Mouse (Mus musculus): Measurements from ENCODE around the gene Pcsk6. TPM values are rescaled to one million over a fixed set of nuclear protein-coding genes. Genes with fewer than 3 reads are reported as not detected.

The Pcsk6 gene
- total and polyA plus RNA-seq, 3 experiments = 0.01 TPM; not detected in 2

GRCm38 (mm10) chr7:66098803-66099202, 237.3 kb downstream of the Pcsk6 start:
- H3K36me3 ChIP-seq (ENCODE audit: control insufficient read depth in 1 of 2, insufficient read depth in 2 of 2, low read length in 2 of 2) = no peaks in the 10 kb centered on the region
- no peaks in the 10 kb centered on the region for H3K4me1 ChIP-seq (ENCODE audit: control insufficient read depth in 1 of 2, insufficient read depth in 2 of 2, low read length in 2 of 2)
- H3K27ac ChIP-seq (ENCODE audit: control insufficient read depth, low read depth, low read length) = no peak overlapping the region
- no peak overlapping the region for H3K4me3 ChIP-seq (ENCODE audit: control insufficient read depth in 1 of 2, insufficient read depth in 1 of 2, low read depth in 2 of 2, low read length in 2 of 2)
- no peaks in the 10 kb centered on the region for H3K9me3 ChIP-seq (replicated peaks; ENCODE audit: insufficient read depth, low read length)
- no peaks in the 10 kb centered on the region for H3K79me2 ChIP-seq (ENCODE audit: control insufficient read depth, insufficient read depth, low read length, poor library complexity)
- H3K9ac ChIP-seq (ENCODE audit: control insufficient read depth, low read depth, low read length, poor library complexity, severe bottlenecking) = no peak overlapping the region
- no peak for DNase-seq (ENCODE audit: low read depth, low spot score)
- H3K27me3 ChIP-seq (ENCODE audit: control insufficient read depth in 1 of 2, insufficient read depth in 2 of 2, low read length in 2 of 2) = no peaks in the 10 kb centered on the region
- TF ChIP-seq GATA1 (IDR thresholded peaks at IDR 0.05; ENCODE audit: low read depth, low read length) (no peak), BHLHE40 (IDR thresholded peaks at IDR 0.05; ENCODE audit: borderline replicate concordance, low read depth, low read length) (no peak), MYC (IDR thresholded peaks at IDR 0.05; ENCODE audit: low read depth, low read length) (no peak), ZKSCAN1 (IDR thresholded peaks at IDR 0.05; ENCODE audit: low read depth, low read length) (no peak), USF2 (IDR thresholded peaks at IDR 0.05; ENCODE audit: borderline replicate concordance in 1 of 2, insufficient read depth in 1 of 2, low read depth in 1 of 2, low read length in 2 of 2) (no peak), TAL1 (IDR thresholded peaks at IDR 0.05; ENCODE audit: low read length) (no peak), GABPA (IDR thresholded peaks at IDR 0.05; ENCODE audit: low read depth, low read length) (no peak), NRF1 (IDR thresholded peaks at IDR 0.05; ENCODE audit: insufficient read depth, low read depth, low read length, poor library complexity, severe bottlenecking) (no peak), EP300 (IDR thresholded peaks at IDR 0.05; ENCODE audit: low read depth in 1 of 2, low read length in 2 of 2) (no peak), RCOR1 (IDR thresholded peaks at IDR 0.05; ENCODE audit: low read depth, low read length) (no peak), ZMIZ1 (IDR thresholded peaks at IDR 0.05; ENCODE audit: low read depth, low read length) (no peak), ZC3H11A (IDR thresholded peaks at IDR 0.05; ENCODE audit: low read depth, low read length) (no peak), ZNF384 (IDR thresholded peaks at IDR 0.05; ENCODE audit: low read depth, low read length) (no peak), NELFE (IDR thresholded peaks at IDR 0.05; ENCODE audit: low read depth, low read length) (no peak), E2F4 (IDR thresholded peaks at IDR 0.05; ENCODE audit: borderline replicate concordance, low read depth, low read length) (no peak), POLR2AphosphoS2 (IDR thresholded peaks at IDR 0.05; ENCODE audit: low read length) (no peak), ETS1 (IDR thresholded peaks at IDR 0.05; ENCODE audit: low read depth, low read length) (no peak), UBTF (IDR thresholded peaks at IDR 0.05; ENCODE audit: borderline replicate concordance, insufficient read depth, low read depth, low read length) (no peak), CHD2 (IDR thresholded peaks at IDR 0.05; ENCODE audit: low read length) (no peak), CTCF (IDR thresholded peaks at IDR 0.05 in 2 of 3, conservative IDR thresholded peaks at IDR 0.05 in 1 of 3; ENCODE audit: control insufficient read depth in 1 of 3, insufficient read depth in 1 of 3, low read depth in 2 of 3, low read length in 3 of 3, poor library complexity in 1 of 3, severe bottlenecking in 1 of 3) (no peak)

Other genes with a start within 250 kb of the Pcsk6 start
- 15.3 and 18.7 TPM in 2 replicates for gene Tarsl2, start 216.8 kb upstream of the Pcsk6 start, total RNA-seq (2012; rRNA removed)
- 10 to 100 TPM in 1 of 2 experiments, not detected in 1; 26.3 TPM for gene Tarsl2, start 216.8 kb upstream of the Pcsk6 start, polyA plus RNA-seq (2012; ENCODE audit: insufficient read depth in 1 of 2, insufficient read length in 2 of 2, low read depth in 1 of 2, low replicate concordance in 2 of 2, missing spikeins in 1 of 2)
- gene Tm2d3, start 170.6 kb upstream of the Pcsk6 start, total RNA-seq (2012; rRNA removed) = 46.3 and 52.0 TPM in 2 replicates
- 10 to 100 TPM in 1 of 2 experiments, not detected in 1; 50.3 TPM for gene Tm2d3, start 170.6 kb upstream of the Pcsk6 start, polyA plus RNA-seq (2012; ENCODE audit: insufficient read depth in 1 of 2, insufficient read length in 2 of 2, low read depth in 1 of 2, low replicate concordance in 2 of 2, missing spikeins in 1 of 2)
- gene Gm45213, start 181.9 kb downstream of the Pcsk6 start, total RNA-seq (2012; rRNA removed) = not detected in 2 replicates
- not detected for gene Gm45213, start 181.9 kb downstream of the Pcsk6 start, polyA plus RNA-seq (2012; ENCODE audit: insufficient read depth in 1 of 2, insufficient read length in 2 of 2, low read depth in 1 of 2, low replicate concordance in 2 of 2, missing spikeins in 1 of 2)
- gene Snrpa1, start 197.3 kb downstream of the Pcsk6 start, total RNA-seq (2012; rRNA removed) = 188 and 227 TPM in 2 replicates
- gene Snrpa1, start 197.3 kb downstream of the Pcsk6 start, polyA plus RNA-seq (2012; ENCODE audit: insufficient read depth in 1 of 2, insufficient read length in 2 of 2, low read depth in 1 of 2, low replicate concordance in 2 of 2, missing spikeins in 1 of 2) = 100 to 1,000 TPM; 260 to 318 TPM
- 91.8 and 103 TPM in 2 replicates for gene Selenos, start 217.9 kb downstream of the Pcsk6 start, total RNA-seq (2012; rRNA removed)
- gene Selenos, start 217.9 kb downstream of the Pcsk6 start, polyA plus RNA-seq (2012; ENCODE audit: insufficient read depth in 1 of 2, insufficient read length in 2 of 2, low read depth in 1 of 2, low replicate concordance in 2 of 2, missing spikeins in 1 of 2) = 10 to 100 TPM in 1 of 2 experiments, not detected in 1; 79.9 TPM
- gene Chsy1, start 247.8 kb downstream of the Pcsk6 start, total RNA-seq (2012; rRNA removed) = 10.2 and 10.3 TPM in 2 replicates
- 1 to 10 TPM in 1 of 2 experiments, not detected in 1; 8.5 TPM for gene Chsy1, start 247.8 kb downstream of the Pcsk6 start, polyA plus RNA-seq (2012; ENCODE audit: insufficient read depth in 1 of 2, insufficient read length in 2 of 2, low read depth in 1 of 2, low replicate concordance in 2 of 2, missing spikeins in 1 of 2)